Mouse (Mus musculus) right cerebral cortex, postnatal 4 days (tissue): ENCODE measurements at regions not wholly inside any gene's neighbourhood (a gene's known extent, or its start where the extent isn't known, plus 50 kb on each side); places are given as distances from the start of the nearest gene placed in this dataset.

Source experiments
- DNase-seq: peaks from one replicate; pipeline ENCODE4 v3.0.0-alpha.2; 2022

DNA sequence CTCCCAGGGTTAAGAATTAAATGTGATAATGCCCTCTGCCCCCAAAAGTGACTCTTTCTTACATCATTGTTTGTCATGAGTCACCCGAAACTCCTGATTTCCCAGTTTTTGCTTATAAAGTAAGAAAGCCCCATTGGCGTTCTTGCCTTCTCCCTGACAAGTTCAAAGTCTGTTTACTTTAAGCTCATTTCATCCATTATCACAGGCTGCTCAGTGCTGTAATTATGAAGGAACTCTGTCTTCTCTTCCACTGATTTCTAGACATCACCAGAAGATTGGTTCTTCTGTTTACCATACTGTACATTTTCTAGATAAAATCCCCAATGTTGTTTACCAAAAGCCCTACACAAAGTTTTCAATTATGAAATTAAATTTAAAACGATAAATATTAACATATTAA lies 81.2 kb upstream of the 4933402D24Rik start:
- no peak for DNase-seq

- DNase-seq = no peak
These were observed 59.2 kb upstream of the 4933402D24Rik start for GRCm38 (mm10) chr1:63828174-63828844.

- no peak for DNase-seq
These were observed 51.7 kb upstream of the 4933402D24Rik start for GRCm38 (mm10) chr1:63820614-63821270.

DNA sequence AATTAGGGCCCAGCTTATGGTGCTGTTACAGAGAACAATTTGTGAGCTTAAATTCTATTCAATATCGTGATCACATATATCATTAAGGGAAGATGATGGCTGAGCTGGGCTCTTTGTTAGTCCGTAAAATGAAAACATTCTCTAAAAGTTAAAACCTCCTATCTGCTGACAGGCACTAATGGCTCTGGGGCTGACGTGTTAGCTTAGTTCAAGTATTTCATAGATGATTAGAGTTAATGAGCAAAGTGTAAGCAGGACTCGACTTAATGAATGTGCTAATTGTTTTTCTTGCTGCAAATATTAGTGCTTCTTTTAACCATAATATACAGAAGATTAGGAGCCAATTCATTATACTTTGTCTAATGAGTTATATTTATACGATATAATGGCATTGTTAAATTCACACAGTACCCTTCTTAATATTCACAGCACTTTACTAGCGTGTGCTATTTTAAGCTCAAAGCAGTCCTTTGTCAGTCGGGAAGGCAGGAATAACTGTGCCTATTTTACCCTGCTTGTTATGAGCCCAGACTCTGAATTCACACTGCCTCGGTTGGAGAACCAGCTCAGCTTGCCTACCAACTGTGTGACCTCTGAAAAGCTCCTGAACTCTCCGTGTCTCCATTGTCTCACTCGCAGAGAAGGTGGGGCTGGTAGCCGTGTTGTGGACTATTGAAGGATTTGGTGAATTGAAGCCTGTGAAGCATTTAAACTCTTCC lies 50.6 kb upstream of the 4933402D24Rik start:
- DNase-seq = no peak
